Mouse (Mus musculus): Measurements from ENCODE around the gene Adsl. TPM values are rescaled to one million over a fixed set of nuclear protein-coding genes. Genes with fewer than 3 reads are reported as not detected.

The Adsl gene
- total and polyA plus RNA-seq, 2 experiments from 2014 or later, result 58.4 to 85.7 TPM

DNA sequence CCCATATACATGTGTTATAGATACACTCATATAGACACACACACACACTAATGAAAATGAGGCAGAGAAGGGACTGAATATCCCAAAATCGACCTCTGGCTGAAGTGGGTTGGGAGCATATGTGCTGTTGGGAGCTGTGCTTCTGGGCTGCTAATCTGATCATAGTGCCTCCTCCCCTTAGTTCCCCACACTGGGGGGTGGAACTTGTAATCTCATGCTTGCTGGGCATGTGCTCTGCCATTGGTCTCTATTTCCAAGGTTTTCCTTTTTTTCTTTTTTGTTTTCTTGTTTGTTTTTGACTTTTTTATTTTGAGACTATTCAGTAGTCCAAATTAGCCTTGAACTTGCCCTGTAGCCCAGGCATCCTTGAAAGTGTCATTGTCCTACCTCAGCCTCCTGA, 40.0 kb downstream of the Adsl start:
- WGBS, result 42% methylated on average over 1 of the region's 1 CpGs
- ATAC-seq (ENCODE audit: low FRiP score) (no peak), DNase-seq (ENCODE audit: low spot score) (no peak)
- Histone ChIP-seq H3K27me3 (ENCODE audit: insufficient read depth, low read length) (no peaks in the 10 kb centered on the region), H3K9me3 (ENCODE audit: low read length) (no peaks in the 10 kb centered on the region), H3K27ac (ENCODE audit: low read depth, low read length) (no peak overlapping the region), H3K4me2 (ENCODE audit: low read depth, low read length, poor library complexity, severe bottlenecking) (no peak overlapping the region), H3K4me3 (ENCODE audit: low read depth, low read length) (no peak overlapping the region), H3K36me3 (ENCODE audit: insufficient read depth, low read length) (no peaks in the 10 kb centered on the region), H3K4me1 (ENCODE audit: insufficient read depth, low read length) (no peaks in the 10 kb centered on the region), H3K9ac (replicated peaks; ENCODE audit: low read length, poor library complexity, severe bottlenecking) (no peak overlapping the region)
- no peak for TF ChIP-seq CTCF (IDR thresholded peaks at IDR 0.05)

DNA sequence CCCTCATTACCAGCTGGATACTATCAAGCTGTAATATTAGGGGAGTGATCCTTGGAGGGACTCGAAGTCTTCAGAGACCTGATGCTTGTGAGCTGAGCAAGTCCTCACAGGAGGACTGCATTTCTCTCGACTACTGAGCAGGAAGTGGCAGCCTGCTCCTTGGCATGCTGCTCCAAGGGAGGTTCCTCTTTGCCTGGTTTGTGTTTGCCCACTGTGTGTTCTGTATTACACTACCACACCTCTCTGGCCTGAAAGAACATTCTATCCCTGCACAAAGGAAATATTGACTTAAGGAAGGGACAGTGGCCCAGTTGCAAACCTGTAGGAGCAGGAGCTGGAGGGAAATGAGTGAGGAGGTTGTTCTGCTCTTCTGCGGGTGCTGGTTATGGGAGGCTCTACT, 41.4 kb downstream of the Adsl start:
- no peak overlapping the region for H3K27ac ChIP-seq (ENCODE audit: low read depth, low read length)
- no peaks in the 10 kb centered on the region for H3K27me3 ChIP-seq (ENCODE audit: insufficient read depth, low read length)
- H3K4me3 ChIP-seq (ENCODE audit: low read depth, low read length), result no peak overlapping the region
- DNase-seq (ENCODE audit: low spot score), result no peak
- no peaks in the 10 kb centered on the region for H3K36me3 ChIP-seq (ENCODE audit: insufficient read depth, low read length)
- no peaks in the 10 kb centered on the region for H3K4me1 ChIP-seq (ENCODE audit: insufficient read depth, low read length)
- H3K4me2 ChIP-seq (ENCODE audit: low read depth, low read length, poor library complexity, severe bottlenecking), result no peak overlapping the region
- 85% methylated on average over 3 of the region's 3 CpGs for WGBS
- no peaks in the 10 kb centered on the region for H3K9me3 ChIP-seq (ENCODE audit: low read length)
- no peak overlapping the region for H3K9ac ChIP-seq (replicated peaks; ENCODE audit: low read length, poor library complexity, severe bottlenecking)
- no peak for ATAC-seq (ENCODE audit: low FRiP score)
- TF ChIP-seq CTCF (IDR thresholded peaks at IDR 0.05), result no peak

DNA sequence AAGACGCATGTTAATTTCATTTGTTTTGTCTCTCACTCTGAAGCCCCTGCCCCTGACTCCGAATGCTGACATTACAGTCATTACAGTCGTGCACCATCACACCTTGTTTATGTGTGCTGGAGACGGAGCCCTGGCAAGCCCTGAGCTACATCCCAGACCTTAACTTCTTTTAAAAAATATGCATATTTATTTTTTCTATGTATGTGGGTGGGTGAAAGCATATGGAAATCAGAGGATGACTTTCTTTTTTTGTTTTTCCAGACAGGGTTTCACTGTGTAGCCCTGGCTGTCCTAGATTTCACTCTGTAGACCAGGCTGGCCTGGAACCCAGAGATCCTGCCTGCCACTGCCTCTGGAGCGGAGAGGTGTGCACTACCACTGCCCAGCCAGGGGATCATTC, 46.7 kb downstream of the Adsl start:
- Histone ChIP-seq H3K36me3 (ENCODE audit: insufficient read depth, low read length) (no peaks in the 10 kb centered on the region), H3K4me1 (ENCODE audit: insufficient read depth, low read length) (no peaks in the 10 kb centered on the region), H3K27ac (ENCODE audit: low read depth, low read length) (no peak overlapping the region), H3K4me2 (ENCODE audit: low read depth, low read length, poor library complexity, severe bottlenecking) (no peak overlapping the region), H3K27me3 (ENCODE audit: insufficient read depth, low read length) (no peaks in the 10 kb centered on the region), H3K9ac (replicated peaks; ENCODE audit: low read length, poor library complexity, severe bottlenecking) (no peak overlapping the region), H3K4me3 (ENCODE audit: low read depth, low read length) (no peak overlapping the region), H3K9me3 (ENCODE audit: low read length) (no peaks in the 10 kb centered on the region)
- no peak for ATAC-seq (ENCODE audit: low FRiP score)
- no peak for TF ChIP-seq CTCF (IDR thresholded peaks at IDR 0.05)
- WGBS, result 85% methylated on average over 5 of the region's 5 CpGs
- DNase-seq (ENCODE audit: low spot score), result no peak

DNA sequence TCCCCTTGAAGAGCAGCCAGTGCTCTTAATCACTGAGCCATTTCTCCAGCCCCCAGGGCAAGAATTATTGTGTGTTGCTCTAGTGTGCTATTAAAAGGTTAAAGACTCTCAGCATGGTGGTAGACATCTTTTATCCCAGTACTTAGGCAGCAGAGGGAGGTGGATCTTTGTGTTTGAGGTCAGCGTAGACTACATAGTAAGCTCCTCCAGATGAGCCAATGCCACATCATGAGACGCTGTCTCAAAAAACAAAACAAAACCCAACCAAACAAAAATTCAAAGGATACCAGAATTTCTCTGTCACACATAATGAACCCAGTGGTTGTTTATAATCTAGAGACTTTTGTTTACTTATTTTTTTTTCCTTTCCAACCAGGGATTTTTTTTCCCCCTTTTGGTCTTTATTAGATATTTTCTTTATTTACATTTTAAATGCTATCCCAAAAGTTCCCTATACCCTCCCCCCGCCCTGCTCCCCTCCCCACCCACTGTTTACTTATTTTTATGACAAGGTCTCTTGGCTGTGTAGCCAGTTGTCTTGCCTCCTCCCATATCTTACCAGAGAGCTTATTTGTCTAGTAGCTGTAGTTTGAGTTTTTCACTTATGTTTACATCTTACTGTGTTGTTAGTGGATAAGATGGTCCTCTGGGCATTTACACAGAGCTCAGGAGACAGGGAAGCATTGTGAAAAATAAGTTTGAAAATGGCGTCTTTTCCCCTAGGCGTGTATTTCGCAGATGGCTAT, 48.0 kb downstream of the Adsl start:
- DNase-seq (ENCODE audit: low spot score) (no peak), ATAC-seq (ENCODE audit: low FRiP score) (no peak)
- Histone ChIP-seq H3K4me2 (ENCODE audit: low read depth, low read length, poor library complexity, severe bottlenecking) (no peak overlapping the region), H3K9ac (replicated peaks; ENCODE audit: low read length, poor library complexity, severe bottlenecking) (no peak overlapping the region), H3K36me3 (ENCODE audit: insufficient read depth, low read length) (no peaks in the 10 kb centered on the region), H3K4me1 (ENCODE audit: insufficient read depth, low read length) (no peaks in the 10 kb centered on the region), H3K9me3 (ENCODE audit: low read length) (no peaks in the 10 kb centered on the region), H3K4me3 (ENCODE audit: low read depth, low read length) (no peak overlapping the region), H3K27me3 (ENCODE audit: insufficient read depth, low read length) (no peaks in the 10 kb centered on the region), H3K27ac (ENCODE audit: low read depth, low read length) (no peak overlapping the region)
- no peak for TF ChIP-seq CTCF (IDR thresholded peaks at IDR 0.05)
- 75% methylated on average over 6 of the region's 6 CpGs for WGBS

DNA sequence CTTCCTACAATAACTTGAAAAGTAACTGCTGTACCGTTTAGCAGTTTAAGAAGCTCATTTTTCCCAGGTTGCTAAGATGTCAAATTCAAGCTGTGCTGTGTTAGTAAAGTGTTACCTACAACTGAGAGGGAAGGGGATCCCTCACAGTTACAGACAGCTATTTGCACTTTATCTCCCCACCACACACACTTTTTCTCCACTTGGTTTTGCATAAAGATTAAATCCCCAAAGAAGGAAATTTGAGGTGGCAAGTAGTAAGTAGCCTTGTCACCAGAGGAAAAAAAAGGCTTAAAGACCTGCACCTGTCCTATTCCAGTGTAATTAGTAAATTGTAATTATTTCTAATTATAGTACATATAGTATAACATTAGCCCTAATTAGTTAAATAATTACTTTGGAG, 48.8 kb downstream of the Adsl start:
- H3K4me1 ChIP-seq (ENCODE audit: insufficient read depth, low read length), result no peaks in the 10 kb centered on the region
- TF ChIP-seq CTCF (IDR thresholded peaks at IDR 0.05), result no peak

DNA sequence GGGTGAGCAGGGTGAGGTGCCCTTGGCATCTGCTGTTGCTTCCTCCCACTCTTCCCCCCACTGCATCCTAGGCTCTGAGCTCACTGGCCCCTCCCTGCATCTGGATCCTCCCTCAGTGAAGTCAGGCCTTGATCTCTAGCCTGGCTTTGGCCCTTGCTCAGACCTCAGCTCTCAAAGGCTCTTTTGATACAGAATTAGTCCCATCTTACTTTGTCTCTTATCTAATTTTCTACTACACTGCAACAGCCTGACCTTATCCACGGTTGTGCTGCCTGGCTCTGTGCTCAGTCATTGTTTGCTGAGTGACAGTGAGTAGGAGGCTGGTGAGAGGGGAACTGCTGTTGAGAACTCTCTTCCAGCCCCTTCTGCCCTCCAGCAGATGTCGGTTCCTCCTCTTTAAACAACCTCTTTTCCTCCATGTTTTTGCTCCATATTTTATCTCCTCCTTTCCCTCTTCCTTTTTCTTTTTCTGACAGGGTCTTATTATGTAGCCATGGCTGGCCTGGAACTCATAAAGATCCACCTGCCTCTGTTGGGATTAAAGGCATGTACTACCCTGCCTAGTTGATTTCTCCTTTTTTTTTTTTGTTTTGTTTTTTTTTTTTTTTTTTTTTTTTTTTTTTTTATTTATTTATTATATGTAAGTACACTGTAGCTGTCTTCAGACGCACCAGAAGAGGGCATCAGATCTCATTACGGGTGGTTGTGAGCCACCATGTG, 52.3 kb downstream of the Adsl start:
- ATAC-seq (ENCODE audit: low FRiP score), result no peak
- Histone ChIP-seq H3K36me3 (ENCODE audit: insufficient read depth, low read length) (peaks cover 13% of the 10 kb centered on the region), H3K4me3 (ENCODE audit: low read depth, low read length) (no peak overlapping the region), H3K4me2 (ENCODE audit: low read depth, low read length, poor library complexity, severe bottlenecking) (no peak overlapping the region), H3K4me1 (ENCODE audit: insufficient read depth, low read length) (no peaks in the 10 kb centered on the region), H3K9ac (replicated peaks; ENCODE audit: low read length, poor library complexity, severe bottlenecking) (no peak overlapping the region), H3K9me3 (ENCODE audit: low read length) (no peaks in the 10 kb centered on the region), H3K27me3 (ENCODE audit: insufficient read depth, low read length) (no peaks in the 10 kb centered on the region), H3K27ac (ENCODE audit: low read depth, low read length) (no peak overlapping the region)
- WGBS, result 43% methylated on average over 2 of the region's 4 CpGs
- no peak for TF ChIP-seq CTCF (IDR thresholded peaks at IDR 0.05)
- no peak for DNase-seq (ENCODE audit: low spot score)

More for the DNA sequence above, 48.8 kb downstream of the Adsl start:
- H3K27me3 ChIP-seq (ENCODE audit: insufficient read depth, low read length), result no peaks in the 10 kb centered on the region
- H3K4me2 ChIP-seq (ENCODE audit: low read depth, low read length, poor library complexity, severe bottlenecking), result no peak overlapping the region
- WGBS, result 41% methylated on average over 1 of the region's 1 CpGs
- no peak overlapping the region for H3K27ac ChIP-seq (ENCODE audit: low read depth, low read length)
- H3K9ac ChIP-seq (replicated peaks; ENCODE audit: low read length, poor library complexity, severe bottlenecking), result no peak overlapping the region
- H3K4me3 ChIP-seq (ENCODE audit: low read depth, low read length), result no peak overlapping the region
- H3K9me3 ChIP-seq (ENCODE audit: low read length), result no peaks in the 10 kb centered on the region
- no peaks in the 10 kb centered on the region for H3K36me3 ChIP-seq (ENCODE audit: insufficient read depth, low read length)
- no peak for ATAC-seq (ENCODE audit: low FRiP score)
- no peak for DNase-seq (ENCODE audit: low spot score)
